Mouse (Mus musculus) stomach, postnatal 0 days (tissue): ENCODE measurements around the gene Trp53bp1. TPM values are rescaled to one million over a fixed set of nuclear protein-coding genes. Genes with fewer than 3 reads are reported as not detected.

Experiments used
- ATAC-seq: fragments of 200-750 bp; cut with Nextera tagmentation; 2 replicates; pipeline ENCODE4 v1.8.0; 2017; ENCODE audit not compliant: low FRiP score, low TSS enrichment
- DNase-seq: peaks from one replicate; pipeline ENCODE4 v3.0.0-alpha.2; 2016; ENCODE audit warnings: low spot score
- H3K27ac ChIP-seq: fragments of 300-500 bp; sonication (generic); replicated peaks from 2 replicates; pipeline ENCODE4 v1.5.1; 2014; ENCODE audit warnings: mild to moderate bottlenecking, control low read depth
- H3K27me3 ChIP-seq: fragments of 300-500 bp; sonication (generic); 2 replicates; pipeline ENCODE4 v1.6.1; 2014; ENCODE audit warnings: low read length; ENCODE audit not compliant: control insufficient read depth, insufficient read depth
- H3K36me3 ChIP-seq: fragments of 300-500 bp; sonication (generic); 2 replicates; pipeline ENCODE4 v1.6.1; 2014; ENCODE audit warnings: low read length, mixed read lengths; ENCODE audit not compliant: control insufficient read depth, insufficient read depth
- H3K4me1 ChIP-seq: fragments of 300-500 bp; sonication (generic); replicated peaks from 2 replicates; pipeline ENCODE4 v1.6.1; 2014; ENCODE audit warnings: antibody characterized with exemption; ENCODE audit not compliant: control insufficient read depth, insufficient read depth
- H3K4me2 ChIP-seq: fragments of 300-500 bp; sonication (generic); replicated peaks from 2 replicates; pipeline ENCODE4 v1.6.1; 2014; ENCODE audit warnings: low read depth, mild to moderate bottlenecking, control low read depth, moderate library complexity
- H3K4me3 ChIP-seq: fragments of 300-500 bp; sonication (generic); 2 replicates; pipeline ENCODE4 v1.5.1; 2014; ENCODE audit warnings: low read depth, low read length, control low read depth
- H3K9ac ChIP-seq: fragments of 300-500 bp; sonication (generic); 2 replicates; pipeline ENCODE4 v1.6.1; 2014; ENCODE audit warnings: mild to moderate bottlenecking, low read length, control low read depth, mixed read lengths
- H3K9me3 ChIP-seq: fragments of 300-500 bp; sonication (generic); 2 replicates; pipeline ENCODE4 v1.6.1; 2016; ENCODE audit warnings: low read length; ENCODE audit not compliant: control insufficient read depth
- CTCF ChIP-seq: IDR thresholded peaks from 2 replicates; pipeline ENCODE4 v1.5.1; 2016; ENCODE audit warnings: antibody characterized with exemption, low read depth, mild to moderate bottlenecking, moderate library complexity
- EP300 ChIP-seq: optimal IDR thresholded peaks from 2 replicates; pipeline ENCODE3; 2016; ENCODE audit warnings: antibody characterized with exemption
- WGBS: fragments of 180-500 bp; shearing (Covaris S2); extraction: QIAGEN DNeasy Blood & Tissue Kit; methylation state at CpG from one replicate; pipeline ENCODE4 v1.1.7; 2014; 5-methylcytosine and 5-hydroxymethylcytosine counted together
- polyA plus RNA-seq: library from polyadenylated mRNA; unstranded; fragments of >200 nt; fragmentation: Nextera tagmentation; extraction: Ambion mirVana; gene quantifications from 2 replicates; pipeline ENCODE4 v1.2.1, GENCODE M21; 2015

Gene Trp53bp1
- polyA plus RNA-seq, 1 experiment from 2014 or later, result 10.6 TPM

DNA sequence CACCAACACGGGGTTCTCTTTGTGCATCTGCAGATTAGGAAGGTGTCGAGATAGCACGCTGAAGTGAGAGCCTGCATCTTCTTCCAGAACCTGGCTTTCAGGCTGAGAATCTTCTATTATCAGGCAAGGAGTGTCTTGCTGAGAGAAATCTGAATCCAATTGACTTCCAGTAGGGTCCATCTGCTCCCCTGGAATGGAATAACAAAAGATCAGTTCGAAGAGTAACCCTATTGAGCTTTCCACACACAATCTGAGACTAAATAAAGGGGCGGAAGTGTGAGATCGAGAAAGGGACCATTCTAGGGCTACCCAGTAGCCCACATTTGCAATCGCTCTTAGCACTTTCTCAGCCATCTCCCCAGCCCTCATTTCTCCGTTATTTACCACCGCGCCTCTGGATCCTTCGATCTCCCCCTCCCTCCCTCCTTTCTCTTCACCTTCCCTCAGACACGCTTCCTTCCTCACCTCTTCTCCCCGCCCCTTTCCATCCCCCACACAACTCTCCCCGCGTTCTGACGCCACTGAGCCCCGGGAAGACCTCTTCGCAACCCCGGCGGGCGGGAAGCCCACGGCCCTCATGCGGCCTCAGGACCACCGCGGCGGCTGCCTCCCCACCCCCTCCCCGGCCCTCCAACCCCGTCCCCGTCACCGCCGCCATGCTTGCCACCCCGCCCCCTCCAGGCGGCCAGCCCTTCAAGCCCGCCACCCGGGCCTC, 529 bp downstream of the Trp53bp1 start:
- no peaks in the 10 kb centered on the region for H3K27me3 ChIP-seq
- H3K4me3 ChIP-seq, result peak overlapping the region; percentile 96
- peak; percentile 75 for ATAC-seq
- no peak for DNase-seq
- under 1% methylated on average over 35 of the region's 35 CpGs for WGBS
- no peaks in the 10 kb centered on the region; the same call in 1 of the 2 replicates for H3K36me3 ChIP-seq
- H3K9me3 ChIP-seq, result no peaks in the 10 kb centered on the region
- no peaks in the 10 kb centered on the region for H3K4me1 ChIP-seq
- TF ChIP-seq EP300 (no peak), CTCF (no peak)
- H3K9ac ChIP-seq, result peak overlapping the region; percentile 74
- 0 out of 2 replicates have a peak overlapping the region, but pooled peaks have one; percentile 35 for H3K27ac ChIP-seq
- peak overlapping the region; percentile 75 for H3K4me2 ChIP-seq

DNA sequence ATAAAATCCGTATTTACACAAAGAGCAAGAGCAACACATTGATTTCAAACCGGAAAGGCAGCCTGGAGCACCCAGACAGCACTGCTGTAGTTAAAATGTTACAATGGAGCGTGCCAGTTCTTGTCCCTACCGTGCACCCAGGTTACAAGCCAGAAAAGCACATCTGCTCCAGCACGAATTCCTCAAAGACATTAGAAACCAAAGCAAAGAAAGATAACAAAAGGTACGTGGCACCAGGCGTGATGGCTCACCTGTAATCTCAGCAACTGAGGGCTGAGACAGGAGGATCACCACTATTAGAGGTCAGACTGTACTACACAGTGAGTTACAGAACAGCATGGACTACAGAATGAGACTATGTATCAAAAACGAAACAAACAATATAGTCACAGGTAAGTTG, 2.8 kb downstream of the Trp53bp1 start:
- 55% methylated on average over 8 of the region's 8 CpGs for WGBS
- Histone ChIP-seq H3K4me3 (no peak overlapping the region), H3K4me1 (no peaks in the 10 kb centered on the region), H3K36me3 (no peaks in the 10 kb centered on the region; the same call in 1 of the 2 replicates), H3K27me3 (no peaks in the 10 kb centered on the region), H3K27ac (no peak overlapping the region), H3K9ac (no peak overlapping the region), H3K9me3 (no peaks in the 10 kb centered on the region), H3K4me2 (no peak overlapping the region)
- no peak for TF ChIP-seq EP300
- TF ChIP-seq CTCF, result no peak
- ATAC-seq, result no peak
- DNase-seq, result no peak

DNA sequence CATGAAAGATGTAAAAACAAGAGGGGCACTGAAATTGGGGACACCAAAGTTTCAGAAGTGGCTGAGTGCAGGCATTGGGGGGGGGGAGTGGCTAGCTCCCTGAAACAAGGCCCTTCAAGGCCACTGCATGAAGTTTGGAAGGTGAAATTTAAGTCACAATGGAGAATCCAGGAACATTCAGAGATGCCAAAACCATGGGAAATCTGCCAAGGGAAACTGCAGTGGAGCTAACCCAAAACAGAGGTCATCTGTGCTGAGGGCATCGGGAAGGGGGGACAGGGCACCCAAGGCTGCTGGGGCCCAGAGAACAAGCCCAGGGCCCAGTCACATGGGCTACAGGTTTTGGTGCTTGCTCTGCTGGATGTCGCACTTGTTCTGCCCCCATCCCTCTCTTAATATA, 21.4 kb downstream of the Trp53bp1 start:
- ATAC-seq, result no peak
- WGBS, result 94% methylated on average over 2 of the region's 2 CpGs
- Histone ChIP-seq H3K9ac (no peak overlapping the region), H3K4me1 (no peaks in the 10 kb centered on the region), H3K4me2 (no peak overlapping the region), H3K27me3 (no peaks in the 10 kb centered on the region), H3K9me3 (no peaks in the 10 kb centered on the region), H3K36me3 (peaks cover 31% of the 10 kb centered on the region), H3K4me3 (no peak overlapping the region), H3K27ac (no peak overlapping the region)
- no peak for DNase-seq
- TF ChIP-seq EP300 (no peak), CTCF (no peak)

DNA sequence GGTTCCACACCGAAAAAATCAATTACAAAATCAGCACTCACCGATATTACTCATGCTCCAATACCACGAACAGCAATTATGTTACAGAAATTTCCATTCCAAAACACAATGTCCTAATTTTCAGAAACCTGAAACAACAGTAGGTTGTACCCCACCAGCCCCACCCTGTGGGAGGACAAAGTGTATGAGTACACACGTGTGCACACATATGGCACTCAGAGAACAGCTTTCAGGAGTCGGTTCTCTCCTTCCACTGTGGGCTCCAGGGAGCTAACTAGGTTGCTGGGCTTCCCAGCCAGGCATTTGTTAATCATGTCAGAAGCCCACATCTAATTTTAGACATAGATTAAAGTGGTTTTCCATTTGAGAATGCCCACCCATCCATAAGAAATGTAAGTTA, 27.1 kb downstream of the Trp53bp1 start:
- peaks cover 17% of the 10 kb centered on the region; the same call in 1 of the 2 replicates for H3K36me3 ChIP-seq
- no peak overlapping the region for H3K4me3 ChIP-seq
- H3K9ac ChIP-seq, result no peak overlapping the region
- no peaks in the 10 kb centered on the region for H3K27me3 ChIP-seq
- TF ChIP-seq CTCF, result no peak
- no peak for TF ChIP-seq EP300
- WGBS, result 94% methylated on average over 5 of the region's 5 CpGs
- no peak overlapping the region for H3K4me2 ChIP-seq
- H3K27ac ChIP-seq, result no peak overlapping the region
- H3K4me1 ChIP-seq, result no peaks in the 10 kb centered on the region
- ATAC-seq (no peak), DNase-seq (no peak)
- no peaks in the 10 kb centered on the region for H3K9me3 ChIP-seq

DNA sequence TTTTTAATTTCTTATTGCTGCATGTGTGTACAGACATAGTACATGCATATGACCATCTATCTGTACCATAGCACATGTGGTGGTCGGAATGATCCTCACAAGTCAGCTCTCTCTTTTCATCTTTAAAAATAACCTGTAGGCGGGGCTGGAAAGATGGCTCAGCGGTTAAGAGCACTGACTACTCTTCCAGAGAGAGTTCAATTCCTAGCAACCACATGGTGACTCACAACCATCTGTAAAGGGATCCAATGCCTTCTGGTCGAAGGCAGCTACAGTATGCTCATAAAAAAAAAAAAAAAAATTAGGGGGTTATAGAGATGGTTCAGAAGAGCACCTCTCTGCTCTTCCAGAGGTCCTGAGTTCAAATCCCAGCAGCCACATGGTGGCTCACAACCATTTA, 31.8 kb downstream of the Trp53bp1 start:
- Histone ChIP-seq H3K4me1 (no peaks in the 10 kb centered on the region), H3K9ac (no peak overlapping the region), H3K27ac (no peak overlapping the region), H3K9me3 (no peaks in the 10 kb centered on the region), H3K36me3 (peaks cover 14% of the 10 kb centered on the region), H3K4me3 (no peak overlapping the region), H3K27me3 (no peaks in the 10 kb centered on the region), H3K4me2 (no peak overlapping the region)
- ATAC-seq, result no peak
- no peak for TF ChIP-seq CTCF
- TF ChIP-seq EP300, result no peak
- DNase-seq, result no peak
- 90% methylated on average over 4 of the region's 4 CpGs for WGBS

DNA sequence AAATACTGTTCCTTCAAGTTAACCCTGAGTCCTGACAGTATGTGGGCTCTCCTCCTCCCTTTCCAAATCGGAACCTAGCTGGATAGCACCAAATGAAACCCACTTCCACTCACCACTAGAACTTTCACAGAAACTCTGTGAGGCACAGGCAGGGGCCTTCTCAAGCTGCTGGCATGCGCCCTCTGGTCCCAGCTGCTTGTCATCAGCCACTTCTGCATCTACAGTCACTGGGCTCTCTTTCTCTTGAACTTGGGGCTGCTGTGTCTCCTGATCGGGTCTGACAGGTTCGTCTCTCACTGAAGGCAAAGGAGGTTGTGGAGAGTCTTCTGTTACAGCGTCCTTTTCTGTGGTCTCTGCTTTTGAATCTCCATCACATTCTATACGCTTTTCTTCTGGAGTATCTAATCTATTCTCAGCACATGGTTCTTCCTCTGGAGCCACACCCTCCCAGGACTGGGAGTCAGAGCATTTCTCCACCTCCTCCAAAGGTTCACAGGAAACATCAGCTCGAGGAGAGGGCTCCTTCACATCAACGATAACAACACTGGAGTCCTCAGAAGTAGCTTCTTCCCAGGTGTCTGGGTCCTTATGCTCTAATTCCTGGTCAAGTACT, 35.6 kb downstream of the Trp53bp1 start:
- Histone ChIP-seq H3K36me3 (peaks cover 7% of the 10 kb centered on the region), H3K4me1 (no peaks in the 10 kb centered on the region), H3K27me3 (no peaks in the 10 kb centered on the region), H3K9me3 (no peaks in the 10 kb centered on the region), H3K27ac (no peak overlapping the region), H3K4me3 (no peak overlapping the region), H3K9ac (no peak overlapping the region), H3K4me2 (no peak overlapping the region)
- no peak for ATAC-seq
- no peak for DNase-seq
- no peak for TF ChIP-seq CTCF
- no peak for TF ChIP-seq EP300
- 88% methylated on average over 8 of the region's 8 CpGs for WGBS
